Mouse (Mus musculus): ENCODE measurements around the gene Smdt1.
"Not testable (repeated sequence)": the region's sequence is repeated elsewhere in the genome, so short reads cannot be mapped to it uniquely, and the experiment has no call there.

Smdt1 gene

DNA sequence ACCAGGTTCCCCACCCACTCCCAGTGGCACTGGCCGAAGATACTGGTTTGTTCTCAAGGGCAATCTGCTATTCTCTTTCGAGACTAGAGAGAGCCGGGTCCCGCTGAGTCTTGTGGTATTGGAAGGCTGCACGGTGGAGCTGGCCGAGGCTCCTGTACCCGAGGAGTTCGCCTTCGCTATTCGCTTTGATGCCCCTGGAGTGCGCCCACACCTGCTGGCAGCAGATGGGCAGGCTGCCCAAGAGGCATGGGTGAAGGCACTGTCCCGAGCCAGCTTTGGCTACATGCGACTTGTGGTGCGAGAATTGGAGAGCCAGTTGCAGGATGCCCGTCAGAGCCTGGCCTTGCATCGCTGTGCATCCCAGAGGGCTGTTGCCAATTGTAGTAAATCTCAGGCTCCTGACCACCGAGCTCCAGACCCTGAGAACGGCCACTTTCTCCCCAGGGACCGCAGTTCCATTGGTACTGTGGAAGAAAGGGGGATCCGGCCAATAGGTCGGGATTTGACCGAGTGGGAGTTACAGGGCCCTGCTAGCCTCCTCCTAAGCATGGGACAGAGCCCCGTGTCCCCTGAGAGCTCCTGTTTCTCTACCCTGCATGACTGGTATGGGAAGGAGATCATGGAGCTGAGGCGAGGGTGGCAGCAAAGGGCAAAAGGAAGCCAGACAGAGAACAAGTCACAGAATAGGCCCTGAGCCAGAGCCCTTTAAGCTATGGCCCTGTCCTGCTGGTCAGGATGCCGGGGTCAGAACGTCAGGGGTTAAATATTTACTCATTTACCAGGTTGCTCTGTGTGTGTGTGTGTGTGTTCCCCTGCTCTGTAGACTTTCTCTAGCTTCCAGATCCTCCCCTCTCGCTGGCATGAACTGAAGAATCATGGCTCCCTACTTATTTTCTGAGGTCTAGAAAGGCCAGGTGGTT lies 4.9 kb downstream of the Smdt1 start:
- DNase-seq (ENCODE audit: extremely low read depth, low read depth), result no peak

DNA sequence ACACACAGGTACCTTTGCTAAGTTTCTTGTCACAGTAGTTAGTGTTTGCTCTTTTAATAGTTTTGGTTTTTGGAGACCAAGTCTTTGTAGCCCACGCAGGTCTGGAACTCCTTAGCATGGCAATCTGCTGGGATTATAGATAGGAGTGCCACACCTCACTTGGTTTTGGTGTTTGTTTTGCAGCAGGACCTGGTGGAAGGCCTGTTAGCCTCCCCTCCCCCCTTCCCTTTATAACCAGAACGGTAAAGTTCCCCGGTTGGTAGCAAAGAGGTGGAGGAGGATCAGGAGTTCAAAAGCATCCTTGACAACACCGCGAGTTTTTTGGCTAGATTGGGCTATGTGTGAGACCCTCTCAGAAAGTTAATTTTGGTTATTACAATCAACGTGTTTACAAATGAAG lies 6.2 kb downstream of the Smdt1 start:
- no peak for DNase-seq (ENCODE audit: extremely low read depth, low read depth)

DNA sequence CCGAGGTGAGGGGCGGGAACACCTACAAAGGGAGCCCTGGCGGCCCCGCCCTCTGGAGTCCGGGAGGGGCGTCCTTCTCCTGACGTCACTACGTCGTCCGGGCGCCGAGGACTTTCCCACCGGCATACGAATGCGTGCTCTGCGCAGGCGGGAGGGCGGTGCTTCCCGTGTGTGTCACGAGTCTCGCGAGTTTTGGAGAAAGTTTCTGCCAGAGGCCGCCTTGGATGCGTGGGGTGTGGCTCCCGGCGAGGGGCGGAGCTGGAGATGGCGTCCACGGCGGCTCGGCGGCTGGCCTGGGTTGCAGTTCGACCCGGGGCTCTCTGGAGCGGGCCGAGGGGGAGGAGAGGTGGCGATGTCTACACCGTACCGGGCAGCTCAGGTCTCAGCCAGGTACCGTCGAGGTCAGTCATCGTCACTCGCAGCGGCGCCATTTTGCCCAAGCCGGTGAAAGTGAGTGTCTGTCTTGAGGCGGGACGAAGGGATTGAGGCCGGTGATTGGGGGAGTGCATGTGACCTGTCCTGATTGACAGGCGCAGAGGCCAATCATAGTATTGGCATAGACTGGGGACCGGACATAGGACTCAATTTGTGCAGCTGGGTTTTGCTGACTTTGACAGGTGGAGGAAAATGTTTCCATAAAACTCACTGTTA lies 7.2 kb downstream of the Smdt1 start:
- peak; percentile 95 for DNase-seq (ENCODE audit: extremely low read depth, low read depth)

DNA sequence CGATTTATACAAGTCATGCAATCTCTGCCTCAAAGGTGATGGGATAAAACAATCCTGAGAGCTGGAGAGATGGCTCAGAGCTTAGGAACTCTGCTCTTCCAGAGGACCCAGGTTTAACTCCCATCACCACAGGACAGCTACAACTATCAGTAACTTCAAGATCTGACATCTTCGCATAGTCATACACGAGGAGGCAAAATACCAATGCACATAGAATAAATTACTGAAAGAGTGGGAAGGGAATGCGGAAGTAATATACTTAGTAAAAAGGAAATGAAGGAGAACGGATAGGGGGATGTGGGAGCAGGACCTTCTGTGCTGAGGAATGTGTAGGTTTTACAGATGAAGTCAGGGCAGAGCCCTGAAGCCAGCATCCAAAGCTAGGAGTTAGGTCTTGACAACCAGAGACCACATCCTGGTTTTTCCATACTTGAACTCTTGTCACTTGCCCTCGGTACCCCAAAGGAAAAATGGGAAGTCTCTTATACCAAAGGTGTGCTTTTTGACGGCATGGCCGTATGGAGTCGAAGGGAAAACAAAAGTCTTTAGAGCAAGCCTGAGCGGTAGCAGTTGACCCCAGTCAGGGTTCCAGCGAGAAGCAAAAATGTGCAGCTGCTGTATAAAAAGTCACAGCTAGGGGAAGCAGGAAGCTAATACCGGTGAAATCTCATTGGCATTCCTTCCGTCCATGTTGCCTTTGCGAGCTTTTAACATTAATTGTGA lies 8.0 kb downstream of the Smdt1 start:
- DNase-seq (ENCODE audit: extremely low read depth, low read depth), result no peak

DNA sequence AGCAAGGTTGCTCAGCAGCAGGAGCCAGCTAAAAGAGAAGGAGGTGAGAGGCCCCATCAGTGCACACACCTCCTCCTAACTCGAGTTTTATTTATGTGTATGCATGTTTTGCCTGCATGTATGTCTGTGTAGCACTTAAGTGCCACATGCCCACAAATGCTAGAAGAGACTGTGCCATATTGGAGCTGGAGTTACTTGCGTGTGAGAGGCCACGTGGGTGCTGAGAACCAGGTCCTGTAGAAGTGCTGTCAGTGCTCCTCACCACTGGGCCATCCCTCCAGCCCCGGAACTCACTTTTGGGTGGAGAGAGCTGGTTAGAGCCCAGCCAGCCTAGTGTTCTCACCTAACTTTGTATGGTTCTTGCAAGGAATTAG lies 8.5 kb downstream of the Smdt1 start:
- DNase-seq (ENCODE audit: extremely low read depth, low read depth), result no peak

DNA sequence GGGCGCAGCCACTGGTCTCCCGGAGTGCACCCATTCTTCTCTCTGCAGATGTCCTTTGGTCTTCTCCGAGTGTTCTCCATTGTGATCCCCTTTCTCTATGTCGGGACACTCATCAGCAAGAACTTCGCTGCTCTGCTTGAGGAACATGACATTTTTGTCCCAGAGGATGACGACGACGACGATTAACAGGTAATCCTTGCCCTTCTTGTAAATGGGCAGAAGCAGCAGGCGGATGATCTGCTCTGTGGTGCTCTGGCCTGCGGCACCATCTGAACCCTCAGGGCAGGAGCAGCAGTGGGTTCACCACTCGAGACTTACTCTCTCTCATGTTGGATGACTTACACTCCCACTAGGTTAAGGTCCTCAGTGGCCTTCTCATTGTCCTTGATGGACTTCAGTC lies 9.1 kb downstream of the Smdt1 start:
- DNase-seq (ENCODE audit: extremely low read depth, low read depth), result no peak

DNA sequence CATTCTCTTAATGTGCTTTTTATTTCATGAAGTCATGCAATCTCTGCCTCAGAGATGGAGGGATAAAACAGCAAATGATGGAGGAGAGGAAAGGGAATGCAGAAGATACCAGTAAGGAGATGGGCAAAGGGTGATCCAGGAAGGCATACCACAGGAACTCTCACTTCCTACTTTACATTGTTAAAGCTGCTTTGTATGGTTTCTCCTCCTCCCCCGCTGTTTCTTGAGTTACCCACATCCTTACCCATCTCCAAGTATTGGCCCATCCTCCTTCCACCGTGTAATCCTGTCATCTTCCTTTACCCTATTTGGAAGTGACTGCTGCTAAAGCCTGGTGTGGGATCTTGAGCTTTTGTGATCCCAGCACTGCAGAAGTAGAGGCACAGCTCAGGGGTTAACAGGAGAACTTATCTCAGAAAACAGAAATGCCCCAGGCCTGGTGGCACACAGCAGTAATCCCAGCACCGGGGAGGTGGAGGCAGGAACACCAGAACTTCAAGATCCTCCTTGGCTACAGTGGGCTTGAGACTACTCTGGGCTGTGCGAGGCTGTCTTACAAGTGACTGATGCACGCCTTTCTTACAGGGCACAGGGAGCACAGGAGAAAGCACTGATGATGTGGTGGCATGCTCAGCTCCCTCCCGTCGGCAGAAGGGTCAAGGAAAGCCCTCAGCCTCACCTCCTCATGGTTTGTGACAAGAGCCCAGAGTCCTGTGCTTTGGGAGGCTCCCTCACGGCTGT lies 9.7 kb downstream of the Smdt1 start:
- no peak for DNase-seq (ENCODE audit: extremely low read depth, low read depth)

DNA sequence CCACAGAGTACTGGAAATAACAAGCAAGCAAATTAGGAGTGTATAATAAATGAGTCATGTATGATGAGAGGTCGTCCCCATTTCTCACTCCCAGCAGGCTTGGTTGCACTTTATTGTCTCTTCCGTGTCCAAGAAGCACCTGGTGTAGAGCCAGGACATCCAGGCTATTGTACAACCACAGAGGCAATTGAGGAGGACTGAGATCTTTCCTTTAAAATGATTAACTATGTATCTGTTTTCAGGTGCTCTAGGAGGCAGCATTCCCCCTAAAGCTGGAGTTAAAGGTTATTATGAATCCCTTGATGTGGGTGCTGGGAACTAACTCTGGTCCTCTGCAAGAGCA lies 10.2 kb downstream of the Smdt1 start:
- no peak for DNase-seq (ENCODE audit: extremely low read depth, low read depth)

DNA sequence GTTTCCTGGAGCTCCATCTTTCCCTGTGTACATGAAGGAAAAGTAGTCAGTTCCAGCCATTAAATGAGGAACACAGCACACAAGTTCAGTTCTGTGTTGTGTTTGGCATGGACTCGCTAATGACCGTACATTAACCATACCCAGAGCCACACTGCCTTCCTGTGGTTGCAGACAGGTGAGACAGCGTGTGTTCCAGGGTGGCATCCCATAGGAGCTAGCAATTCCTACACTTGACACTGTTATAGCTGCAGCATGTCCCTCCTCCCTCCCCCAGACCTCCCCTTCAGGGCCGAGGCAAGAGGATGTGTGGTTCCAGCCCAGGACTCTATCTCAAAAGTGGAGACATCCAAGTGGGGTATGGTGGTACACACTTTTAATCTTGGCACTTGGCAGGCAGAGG lies 11.6 kb downstream of the Smdt1 start:
- DNase-seq (ENCODE audit: extremely low read depth, low read depth), result no peak

DNA sequence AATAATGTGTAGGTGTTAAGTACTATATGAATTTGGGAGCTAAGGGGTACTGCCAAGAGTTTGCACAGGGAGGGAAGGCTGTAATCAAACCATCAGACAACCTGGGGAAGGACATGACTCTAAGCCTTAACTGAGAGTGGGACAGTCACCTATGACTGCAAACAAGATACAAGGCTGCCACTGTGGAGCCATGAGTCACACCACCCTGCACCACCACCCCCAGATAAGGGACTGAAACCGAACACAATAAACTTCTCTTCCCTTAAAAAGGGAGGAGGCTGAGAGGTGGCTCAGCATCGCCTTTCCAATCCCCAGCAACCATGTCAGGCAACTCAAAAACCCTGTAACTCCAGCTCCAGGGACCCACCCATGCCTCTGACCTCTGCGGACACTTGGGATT lies 12.7 kb downstream of the Smdt1 start:
- DNase-seq (ENCODE audit: extremely low read depth, low read depth), result peak; percentile 60

DNA sequence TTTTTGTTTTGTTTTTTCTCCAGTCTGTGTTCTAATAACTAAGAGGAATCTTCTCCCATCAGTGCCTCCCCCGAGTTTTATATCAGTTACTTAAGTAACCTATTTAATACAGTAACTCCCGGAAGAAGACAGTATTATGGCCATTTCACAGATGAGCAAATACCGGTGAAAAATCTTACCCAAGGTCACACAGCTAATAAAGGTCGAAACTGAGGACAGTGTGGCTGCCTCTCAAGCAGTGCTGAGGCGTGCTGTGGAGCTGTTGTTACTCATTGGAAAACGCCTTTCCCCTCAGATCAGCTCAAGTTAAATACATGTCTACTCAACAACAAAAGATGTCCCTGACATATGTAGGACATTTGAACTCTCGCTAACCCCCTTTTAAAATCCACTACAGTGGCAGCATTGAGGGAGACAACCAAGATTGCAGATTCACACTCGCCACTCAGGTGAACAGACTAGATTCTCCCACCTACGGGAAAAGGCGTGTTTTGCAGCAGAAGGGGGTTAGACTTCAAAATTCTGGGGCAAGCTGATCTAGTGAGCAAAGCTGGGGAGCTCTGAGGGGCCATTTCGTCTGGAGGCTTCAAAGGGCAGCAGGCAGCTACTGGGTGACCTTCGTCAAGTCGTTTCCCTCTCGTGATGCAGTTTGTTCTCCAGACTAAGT lies 14.5 kb downstream of the Smdt1 start:
- DNase-seq (ENCODE audit: extremely low read depth, low read depth), result no peak

DNA sequence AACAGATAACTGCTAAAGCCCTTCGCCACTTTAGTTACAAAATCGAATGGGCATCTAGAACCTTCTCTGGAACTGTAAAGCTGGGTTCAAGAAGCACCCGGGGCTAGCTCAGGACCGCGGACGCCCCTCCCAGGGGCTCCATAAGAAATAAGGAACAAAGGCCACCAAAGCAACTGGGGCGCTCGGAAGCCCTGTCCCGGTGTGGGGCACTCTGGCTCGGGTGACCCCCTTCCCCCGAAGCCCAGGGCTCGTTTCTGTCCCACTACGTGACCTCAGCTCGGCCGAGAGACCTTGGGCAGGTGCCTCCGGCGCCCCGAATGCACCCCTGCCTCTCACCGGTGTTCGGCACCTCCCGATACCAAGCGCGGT lies 15.0 kb downstream of the Smdt1 start:
- no peak for DNase-seq (ENCODE audit: extremely low read depth, low read depth)

DNA sequence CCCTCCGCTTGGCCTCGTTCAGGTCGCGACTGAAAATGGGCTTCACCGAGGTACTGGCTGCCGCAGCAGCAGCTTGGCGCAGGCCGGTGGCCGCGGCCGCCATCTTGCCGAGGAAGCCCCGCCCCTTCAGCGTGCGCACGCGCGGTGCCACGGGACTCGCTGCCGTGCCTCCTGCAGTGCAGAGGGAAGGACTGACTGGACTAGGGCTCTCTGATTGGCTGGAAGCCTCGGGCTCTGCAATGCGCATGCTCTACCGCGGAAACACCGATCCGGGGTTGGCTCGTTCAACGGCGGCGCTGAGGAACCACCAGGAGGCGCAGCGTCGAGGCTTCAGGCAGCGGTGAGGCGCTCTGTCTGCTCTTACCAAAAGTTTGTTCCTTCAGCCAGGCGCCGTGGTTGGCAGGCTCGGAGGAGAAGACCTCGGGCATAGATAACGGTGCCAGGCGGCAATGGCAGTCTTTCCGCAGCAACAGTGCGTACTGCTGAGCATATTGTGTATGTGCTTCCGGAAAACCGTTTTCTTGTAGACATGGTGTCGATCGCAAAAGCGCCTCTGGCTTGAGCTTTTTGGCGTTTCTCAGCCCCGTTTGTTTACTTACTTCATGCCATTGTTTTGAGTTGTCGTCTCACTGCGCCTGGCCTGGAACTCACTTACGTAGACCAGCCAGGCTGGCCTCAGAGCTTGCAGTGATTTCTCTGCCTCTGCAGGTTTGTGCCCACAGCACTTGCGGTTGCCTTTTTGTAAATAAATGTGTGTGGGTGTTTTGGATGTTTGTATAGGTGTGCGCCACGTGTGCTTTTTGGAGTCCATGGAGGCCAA lies 15.6 kb downstream of the Smdt1 start, which contains the start of gene Ndufa6:
TSS of gene Ndufa6 (minus strand) at position 197 of the 820 bp plus-strand sequence.
- DNase-seq (ENCODE audit: extremely low read depth, low read depth), result peak; percentile 92

DNA sequence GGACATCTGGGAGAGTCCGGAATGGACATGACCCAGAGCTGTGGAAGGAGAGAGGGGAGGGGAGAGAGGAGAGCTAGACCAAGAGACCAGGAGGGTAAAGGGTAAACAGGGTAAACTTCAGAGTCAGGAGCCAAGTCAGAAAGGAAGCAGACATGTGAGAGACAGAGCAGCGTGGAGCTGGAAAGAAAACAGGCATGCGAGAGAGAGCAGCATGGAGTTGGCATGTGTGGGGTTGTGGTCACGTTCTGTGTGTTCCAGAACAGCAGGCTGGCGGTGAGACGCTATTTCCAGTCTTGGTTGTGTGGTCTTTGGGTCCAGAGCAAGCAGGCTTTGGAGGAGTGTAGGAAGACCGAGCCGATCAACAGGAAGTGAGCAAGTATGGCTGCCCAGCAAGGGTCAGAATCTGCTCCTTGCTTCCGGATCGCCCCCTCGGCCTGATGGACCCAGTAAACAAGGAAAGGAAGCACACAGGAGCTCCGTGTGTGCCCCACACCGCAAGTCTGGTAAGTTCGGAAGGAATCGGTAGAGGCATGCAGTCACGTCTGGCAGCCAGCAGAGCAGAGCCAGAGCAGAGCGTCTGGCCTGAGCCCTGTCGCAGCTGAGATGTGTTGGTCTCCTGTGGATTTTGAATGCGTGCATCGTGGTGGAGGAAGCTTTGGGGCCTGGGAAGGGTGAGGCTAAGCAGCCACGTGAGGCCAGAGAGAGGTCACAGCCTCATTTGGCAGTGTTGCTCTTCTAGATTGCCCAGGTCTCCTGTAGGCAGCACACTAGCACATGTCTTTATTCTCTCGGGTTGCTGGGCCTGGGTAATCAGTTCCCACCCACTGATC lies 19.9 kb downstream of the Smdt1 start:
- no peak for DNase-seq (ENCODE audit: extremely low read depth, low read depth)

DNA sequence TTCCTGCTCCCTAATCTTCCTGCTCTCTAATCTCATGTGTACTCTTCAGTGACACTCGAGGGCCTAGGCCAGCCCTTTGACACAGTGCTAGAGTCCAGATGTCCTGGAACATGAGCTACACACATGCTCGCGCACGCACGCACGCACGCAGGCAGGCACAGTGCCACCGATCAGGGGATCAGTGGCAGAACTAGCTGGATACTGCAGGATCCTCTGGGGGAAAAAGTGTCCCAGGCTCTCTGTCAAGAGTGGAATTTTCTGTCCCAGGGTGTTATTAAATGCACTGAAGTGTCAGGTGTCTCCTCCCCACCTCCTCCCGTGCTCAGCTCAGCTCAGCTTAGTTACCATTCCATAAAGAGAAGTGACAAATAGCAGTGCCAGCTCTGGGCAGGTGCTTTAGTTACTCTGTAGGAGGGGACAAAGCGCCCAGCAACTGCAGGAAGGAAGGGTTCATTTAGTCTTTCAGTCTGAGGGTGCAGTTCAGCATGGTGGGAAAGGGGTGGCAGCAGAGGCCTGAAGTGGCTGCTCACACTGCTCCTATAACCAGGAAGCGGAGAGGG lies 22.8 kb downstream of the Smdt1 start:
- no peak for DNase-seq (ENCODE audit: extremely low read depth, low read depth)

DNA sequence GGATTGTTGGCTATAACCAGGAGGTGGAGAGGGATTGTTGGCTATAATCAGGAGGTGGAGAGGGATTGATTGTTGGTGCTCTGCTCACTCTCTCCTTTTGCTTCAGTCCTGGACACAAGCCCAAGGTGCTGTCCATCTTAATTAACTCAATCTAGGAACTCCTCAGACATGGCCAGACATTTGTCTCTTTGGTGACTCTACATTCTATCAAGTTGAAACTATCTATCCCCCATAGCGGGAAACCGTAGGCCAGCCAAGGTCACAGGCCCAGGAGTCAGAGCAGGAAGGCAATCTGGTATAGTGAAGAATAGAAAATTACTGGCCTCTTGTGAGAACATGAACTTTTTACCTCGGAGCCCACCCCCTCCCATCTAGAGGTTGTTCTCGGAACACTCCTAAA lies 23.5 kb downstream of the Smdt1 start:
- DNase-seq (ENCODE audit: extremely low read depth, low read depth), result no peak

DNA sequence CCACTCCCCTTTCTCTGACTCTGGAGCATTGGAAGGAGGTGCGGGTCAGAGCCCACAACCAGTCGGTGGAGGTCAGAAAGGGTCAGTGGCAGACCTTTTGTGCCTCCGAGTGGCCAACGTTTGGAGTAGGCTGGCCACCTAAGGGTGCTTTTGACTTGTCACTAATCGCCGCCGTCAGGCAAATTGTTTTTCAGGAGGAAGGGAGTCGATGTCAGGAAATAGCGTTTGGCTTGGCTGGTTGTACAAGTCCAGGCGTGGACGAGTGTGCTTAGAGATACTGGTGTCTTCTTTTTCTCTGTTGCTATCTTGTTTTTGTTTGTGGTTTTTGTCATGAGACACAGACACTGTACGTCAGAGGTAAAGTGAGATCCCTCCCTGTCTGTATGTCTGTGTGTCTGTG lies 25.0 kb downstream of the Smdt1 start:
- DNase-seq (ENCODE audit: extremely low read depth, low read depth), result not testable (repeated sequence)

DNA sequence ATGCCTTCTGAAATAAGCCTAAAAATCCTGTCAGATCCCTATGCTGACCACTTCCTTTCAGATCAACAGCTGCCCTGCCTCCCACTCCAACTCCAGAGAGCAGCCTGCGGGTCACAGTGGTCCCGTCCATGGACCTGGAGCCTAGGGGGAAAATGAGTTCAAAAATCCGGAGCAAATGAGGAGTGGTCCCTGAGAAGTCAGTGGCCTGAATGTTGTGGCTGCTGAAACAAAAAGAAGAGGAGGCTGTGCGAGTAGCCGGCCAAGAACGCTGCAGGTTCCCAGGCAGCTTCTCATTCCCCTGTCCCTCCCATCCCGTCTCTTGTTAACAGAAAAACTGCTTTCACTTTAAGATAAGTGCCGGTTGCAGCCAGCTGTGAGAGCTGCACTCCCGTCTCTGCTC lies 25.8 kb downstream of the Smdt1 start:
- not testable (repeated sequence) for DNase-seq (ENCODE audit: extremely low read depth, low read depth)

DNA sequence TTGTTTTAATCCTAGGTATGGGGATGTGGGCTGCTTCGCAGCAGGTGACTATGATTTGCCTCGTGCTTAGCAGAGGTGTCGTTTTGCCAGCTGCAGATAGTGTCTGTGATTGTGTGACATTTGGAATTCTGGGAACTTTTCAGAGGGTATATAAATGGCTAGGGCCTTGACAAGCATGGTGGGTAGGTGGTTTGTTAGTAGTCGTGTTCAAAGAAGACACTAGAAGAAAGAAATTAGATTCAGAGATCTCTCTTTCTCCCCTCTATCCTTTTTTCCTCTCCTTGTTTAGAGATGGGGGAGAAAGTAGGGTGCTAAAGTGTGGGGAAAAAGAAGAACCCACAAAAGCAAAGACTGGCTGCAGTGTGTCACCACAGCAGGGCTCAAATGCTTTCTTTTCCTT lies 29.4 kb downstream of the Smdt1 start:
- no peak for DNase-seq (ENCODE audit: extremely low read depth, low read depth)

Measured in MEL-GATA-1-ER (cell line).